Mouse (Mus musculus): ENCODE data around the gene Hist1h2ai.

The Hist1h2ai gene

DNA sequence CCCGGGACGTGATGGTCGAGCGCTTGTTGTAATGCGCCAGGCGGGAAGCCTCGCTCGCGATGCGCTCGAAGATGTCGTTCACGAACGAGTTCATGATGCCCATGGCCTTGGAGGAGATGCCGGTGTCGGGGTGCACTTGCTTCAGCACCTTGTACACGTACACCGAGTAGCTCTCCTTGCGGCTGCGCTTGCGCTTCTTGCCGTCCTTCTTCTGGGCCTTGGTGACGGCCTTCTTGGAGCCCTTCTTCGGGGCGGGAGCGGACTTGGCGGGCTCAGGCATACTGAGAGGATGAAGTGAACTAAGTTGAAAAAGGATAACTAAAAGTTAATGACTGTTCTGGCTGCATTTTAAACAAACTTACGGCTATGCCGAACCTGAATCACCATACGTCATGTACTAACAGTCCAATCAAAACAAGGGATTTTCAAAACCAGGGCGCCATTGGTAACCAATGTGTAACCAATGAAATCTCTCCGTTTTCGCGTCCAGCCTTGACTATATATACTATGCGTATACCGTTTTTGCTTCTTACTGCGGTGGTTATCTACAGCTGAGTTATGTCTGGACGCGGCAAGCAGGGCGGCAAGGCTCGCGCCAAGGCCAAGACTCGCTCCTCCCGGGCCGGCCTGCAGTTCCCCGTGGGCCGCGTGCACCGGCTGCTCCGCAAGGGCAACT, at the start of gene Hist1h2ai, which contains the start of gene Hist1h2bl:
Gene Hist1h2ai, plus strand, starts transcription at position 559 of the 676 bp plus-strand sequence.
Gene Hist1h2bl, minus strand, starts transcription at position 280 of the 676 bp plus-strand sequence.
- peak; percentile 92 for DNase-seq (ENCODE audit: low spot score)

DNA sequence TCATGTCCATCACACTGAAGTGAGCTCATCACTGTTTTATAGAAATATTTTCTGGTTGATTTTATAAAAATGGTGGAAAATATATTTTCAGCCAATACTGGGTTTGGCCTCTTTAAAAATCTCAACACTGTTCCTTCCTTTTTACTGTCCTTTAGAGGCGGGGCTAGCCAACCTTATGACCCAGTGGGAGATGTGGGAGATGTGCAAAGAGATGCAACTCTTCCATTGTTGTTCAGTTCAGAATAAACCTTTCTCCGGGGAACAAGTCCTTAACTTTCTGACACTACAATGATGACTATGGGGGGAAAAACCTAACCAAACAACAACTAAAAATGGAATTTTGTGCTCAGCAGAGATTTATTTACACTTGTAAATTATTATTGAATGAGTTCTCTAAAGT, 38.9 kb upstream of the Hist1h2ai start, which contains the start of gene Olfr1360:
Gene Olfr1360, minus strand, starts transcription at position 101 of the 400 bp plus-strand sequence.
- DNase-seq (ENCODE audit: low spot score) = no peak

DNA sequence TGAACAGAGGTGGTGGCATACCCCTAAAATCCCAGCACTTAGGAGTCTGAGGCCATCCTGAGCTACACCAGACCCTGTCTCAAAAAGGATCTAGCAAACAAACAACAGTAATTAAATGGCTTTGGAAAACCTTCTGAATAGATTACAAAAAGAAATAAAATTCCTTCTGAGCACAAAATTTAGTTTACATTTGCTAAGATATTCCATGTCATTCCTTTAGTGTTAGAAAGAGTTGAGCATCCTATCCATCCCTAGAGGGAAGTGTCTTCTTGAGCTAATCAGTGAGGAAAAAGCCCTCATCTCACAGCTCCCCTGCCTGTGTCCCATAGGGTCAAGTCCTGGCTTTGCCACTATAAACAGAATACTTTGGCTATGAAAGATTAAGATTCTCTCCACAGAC, 18.4 kb upstream of the Hist1h2ai start, which contains the start of gene Olfr1359:
Gene Olfr1359, plus strand, starts transcription at position 301 of the 400 bp plus-strand sequence.
- no peak for DNase-seq (ENCODE audit: low spot score)

DNA sequence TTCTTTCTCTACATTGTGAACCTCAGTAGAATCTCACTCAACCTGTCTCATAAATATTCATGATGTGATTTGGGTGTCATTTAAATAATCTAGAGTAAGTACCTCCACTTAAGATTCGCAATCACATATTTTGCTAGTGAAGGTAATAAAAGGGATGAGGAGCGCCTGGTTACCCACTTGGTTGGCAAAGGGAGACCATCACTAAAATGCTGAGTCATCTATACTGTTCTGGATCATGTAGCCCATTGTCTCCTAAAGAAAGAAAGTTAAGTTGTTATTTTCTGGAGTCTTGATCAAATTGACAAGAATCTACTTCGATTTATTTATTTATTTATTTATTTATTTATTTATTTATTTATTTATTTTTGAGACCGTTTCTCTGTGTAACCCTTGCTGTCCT, 9.6 kb upstream of the Hist1h2ai start:
- DNase-seq (ENCODE audit: low spot score) = no peak

DNA sequence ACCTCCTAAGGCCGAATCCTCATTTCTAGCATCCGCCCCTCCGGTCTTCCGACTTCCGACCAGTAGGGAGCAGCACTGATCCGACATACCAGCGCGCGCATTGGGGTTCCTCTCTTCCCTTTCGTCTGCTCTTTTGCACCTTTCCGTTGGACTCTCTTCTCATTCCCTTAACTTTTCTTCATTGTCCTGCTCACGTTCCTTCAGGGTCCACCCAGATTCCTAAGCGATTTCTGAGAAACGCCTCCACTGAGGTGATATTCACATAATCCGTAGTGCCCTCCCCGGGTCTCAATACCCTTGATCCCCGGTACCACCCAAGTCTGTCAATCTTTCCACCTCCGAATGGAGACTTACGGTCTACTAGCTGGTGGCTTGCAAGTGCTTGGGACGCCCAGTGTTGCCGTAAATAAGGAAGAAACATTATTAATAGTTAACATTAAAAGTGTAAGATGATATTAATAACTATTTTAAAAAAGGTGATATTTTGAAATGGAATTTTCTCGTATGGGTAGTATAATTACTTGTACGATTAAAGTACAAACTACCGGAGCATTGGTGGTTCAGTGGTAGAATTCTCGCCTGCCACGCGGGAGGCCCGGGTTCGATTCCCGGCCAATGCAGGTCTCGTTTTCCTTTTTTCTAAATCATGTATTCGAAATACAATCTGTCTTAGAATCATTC, 6.1 kb upstream of the Hist1h2ai start:
- peak; percentile 91 for DNase-seq (ENCODE audit: low spot score)

DNA sequence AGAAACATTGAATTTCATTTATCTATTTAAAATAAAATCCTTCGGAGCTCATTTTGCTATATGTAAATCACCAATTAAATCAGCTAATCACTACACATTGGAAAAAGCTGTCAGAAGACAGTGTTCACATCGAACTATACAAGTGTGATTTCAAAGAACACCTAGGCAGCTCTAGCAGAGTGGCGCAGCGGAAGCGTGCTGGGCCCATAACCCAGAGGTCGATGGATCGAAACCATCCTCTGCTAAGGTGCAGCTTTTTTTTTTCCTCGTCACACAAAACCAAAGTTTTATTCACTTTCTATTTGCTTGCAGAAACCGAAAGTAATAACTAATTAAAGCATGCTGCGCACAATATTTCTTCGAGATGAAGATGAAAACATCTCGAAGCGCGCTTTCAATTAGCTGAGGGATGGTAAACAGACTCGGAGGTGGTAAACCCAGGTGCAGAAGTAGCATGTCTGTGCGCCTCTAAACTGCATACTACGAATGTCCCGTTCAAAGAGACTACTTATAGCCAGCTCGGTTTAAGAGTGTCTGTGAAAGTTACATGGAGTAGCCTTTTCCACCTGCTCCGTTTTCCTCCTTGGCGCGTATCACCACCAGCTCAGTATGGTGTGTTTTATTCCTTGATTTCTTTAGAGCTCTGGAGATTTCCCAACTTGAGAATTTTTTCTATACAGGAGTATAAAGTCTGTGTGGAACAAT, 5.2 kb upstream of the Hist1h2ai start:
- peak; percentile 80 for DNase-seq (ENCODE audit: low spot score)

DNA sequence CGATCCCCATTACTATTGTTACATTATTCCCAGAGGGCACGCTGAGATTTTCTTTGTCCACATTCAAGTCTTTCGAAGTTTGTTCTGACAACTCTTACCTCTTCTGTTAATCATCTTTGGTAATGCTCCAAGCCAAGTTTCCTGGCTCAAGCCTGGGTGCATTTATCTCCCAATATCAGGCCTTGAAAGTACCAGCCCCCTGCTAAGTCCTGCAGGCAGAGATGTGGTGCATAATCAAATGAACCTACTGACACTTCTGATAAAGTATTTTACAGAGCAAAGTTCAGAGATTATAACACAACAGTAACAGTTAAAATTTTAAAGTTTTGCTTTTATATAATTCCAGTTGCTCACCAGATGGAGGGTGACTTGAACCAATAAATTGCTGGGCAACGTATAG, 4.5 kb upstream of the Hist1h2ai start:
- no peak for DNase-seq (ENCODE audit: low spot score)

DNA sequence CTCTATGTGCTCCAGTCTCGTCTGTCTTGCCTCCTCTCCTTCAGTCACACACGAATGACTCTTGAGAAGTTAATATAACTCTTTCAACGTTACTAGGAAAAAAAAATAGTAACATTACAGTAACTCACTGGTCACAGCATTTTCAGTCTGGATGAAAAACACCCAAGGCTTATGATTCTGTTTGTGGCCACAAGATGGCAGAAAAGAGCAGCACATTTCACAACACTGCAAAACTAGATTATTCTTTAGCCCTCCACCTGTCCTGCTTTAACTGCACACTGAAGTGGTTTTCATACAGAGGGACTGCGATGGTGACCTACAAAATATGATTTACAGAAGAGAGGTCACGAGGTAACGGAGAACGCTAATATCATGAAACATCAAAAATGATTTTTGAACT, 1.5 kb upstream of the Hist1h2ai start:
- DNase-seq (ENCODE audit: low spot score) = peak; percentile 78

DNA sequence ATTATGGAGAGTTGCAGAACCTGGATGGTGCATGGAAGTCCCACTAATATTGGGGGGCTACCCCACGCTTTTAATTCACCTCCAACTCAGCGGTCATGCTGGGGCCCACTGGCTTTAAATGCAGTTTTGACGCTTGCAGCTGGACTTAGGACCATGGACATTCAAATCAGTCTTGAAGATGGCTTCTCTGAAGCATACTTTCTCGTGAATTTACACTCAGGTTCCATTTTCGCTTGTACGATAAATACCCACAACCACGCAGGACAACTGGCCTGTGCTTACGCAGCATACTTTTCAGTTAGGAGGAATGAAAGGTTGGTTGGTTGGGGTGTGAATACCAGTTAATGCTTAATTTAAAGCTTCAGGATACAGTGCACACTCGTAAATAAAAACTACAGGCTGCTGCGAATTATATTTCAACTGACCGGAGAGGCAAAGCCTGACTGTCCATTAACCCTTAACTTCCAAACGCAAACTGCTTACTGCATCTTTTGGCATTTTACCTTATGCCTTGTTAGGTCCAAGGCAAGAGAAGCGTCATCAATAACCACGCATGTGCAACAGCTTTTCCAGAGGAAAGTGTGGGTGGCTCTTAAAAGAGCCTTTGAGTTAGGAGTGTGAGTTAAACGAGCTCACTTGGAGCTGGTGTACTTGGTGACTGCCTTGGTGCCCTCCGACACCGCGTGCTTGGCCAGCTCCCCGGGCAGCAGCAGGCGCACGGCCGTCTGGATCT, 925 bp upstream of the Hist1h2ai start:
- peak; percentile 37 for DNase-seq (ENCODE audit: low spot score)

DNA sequence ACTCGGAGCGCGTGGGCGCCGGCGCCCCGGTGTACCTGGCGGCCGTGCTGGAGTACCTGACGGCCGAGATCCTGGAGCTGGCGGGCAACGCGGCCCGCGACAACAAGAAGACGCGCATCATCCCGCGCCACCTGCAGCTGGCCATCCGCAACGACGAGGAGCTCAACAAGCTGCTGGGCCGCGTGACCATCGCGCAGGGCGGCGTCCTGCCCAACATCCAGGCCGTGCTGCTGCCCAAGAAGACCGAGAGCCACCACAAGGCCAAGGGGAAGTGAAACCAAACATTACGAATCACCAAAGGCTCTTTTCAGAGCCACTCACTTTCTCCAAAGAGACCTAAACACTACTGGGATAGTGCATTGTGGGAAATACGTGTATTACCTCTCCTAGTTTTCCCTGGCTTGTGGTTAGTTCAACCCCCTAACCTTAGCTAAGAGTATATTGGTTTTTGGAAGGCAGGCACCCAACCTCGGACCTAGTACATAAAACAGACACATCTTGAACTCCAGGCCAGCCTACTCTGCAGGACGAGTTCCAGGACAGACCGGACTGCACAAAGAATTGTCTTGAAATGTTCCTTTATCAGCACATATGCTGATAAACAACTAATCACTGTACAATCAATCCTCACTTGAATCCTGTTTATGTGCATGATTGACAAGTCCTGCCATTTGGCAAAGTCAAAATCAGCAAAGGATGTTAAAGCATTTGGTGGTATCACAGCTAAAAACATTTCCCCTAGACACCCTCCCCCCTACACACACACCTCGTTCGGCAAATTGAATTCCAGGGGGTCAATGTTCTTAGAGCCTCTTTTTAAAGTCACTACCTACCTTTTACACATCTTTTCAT, 544 bp downstream of the Hist1h2ai start:
- DNase-seq (ENCODE audit: low spot score) = peak; percentile 40

DNA sequence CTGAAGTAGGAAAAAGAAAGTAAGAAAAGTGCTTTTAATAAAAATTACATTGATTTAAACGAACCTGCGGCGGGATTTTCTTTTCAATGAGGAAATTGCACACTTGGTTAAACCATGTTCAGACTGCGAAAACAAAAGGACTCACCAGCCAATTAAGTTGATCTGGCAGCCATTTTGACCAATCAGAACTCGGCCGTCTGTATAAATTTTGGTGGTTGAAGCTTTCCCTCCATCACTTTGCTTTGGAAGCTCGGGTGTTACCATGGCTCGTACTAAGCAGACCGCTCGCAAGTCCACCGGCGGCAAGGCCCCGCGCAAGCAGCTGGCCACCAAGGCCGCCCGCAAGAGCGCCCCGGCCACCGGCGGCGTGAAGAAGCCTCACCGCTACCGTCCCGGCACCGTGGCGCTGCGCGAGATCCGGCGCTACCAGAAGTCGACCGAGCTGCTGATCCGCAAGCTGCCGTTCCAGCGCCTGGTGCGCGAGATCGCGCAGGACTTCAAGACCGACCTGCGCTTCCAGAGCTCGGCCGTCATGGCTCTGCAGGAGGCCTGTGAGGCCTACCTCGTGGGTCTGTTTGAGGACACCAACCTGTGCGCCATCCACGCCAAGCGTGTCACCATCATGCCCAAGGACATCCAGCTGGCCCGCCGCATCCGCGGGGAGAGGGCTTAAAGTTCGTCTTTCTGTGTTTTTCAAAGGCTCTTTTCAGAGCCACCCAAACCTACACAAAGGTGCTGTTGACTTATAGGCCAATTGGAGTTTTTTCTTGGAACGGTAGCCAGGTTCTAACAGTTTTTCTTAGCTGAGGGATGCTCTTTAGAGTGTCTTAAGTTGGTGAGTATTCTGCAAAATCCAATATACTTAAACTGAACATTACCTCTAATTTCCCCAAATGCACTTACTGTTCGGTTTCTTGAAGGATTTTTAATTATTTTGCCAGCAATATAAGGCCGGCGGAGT, 1.5 kb downstream of the Hist1h2ai start, which contains the start of gene Hist1h3h:
Gene Hist1h3h, plus strand, starts transcription at position 263 of the 961 bp plus-strand sequence.
- DNase-seq (ENCODE audit: low spot score) = peak; percentile 91

DNA sequence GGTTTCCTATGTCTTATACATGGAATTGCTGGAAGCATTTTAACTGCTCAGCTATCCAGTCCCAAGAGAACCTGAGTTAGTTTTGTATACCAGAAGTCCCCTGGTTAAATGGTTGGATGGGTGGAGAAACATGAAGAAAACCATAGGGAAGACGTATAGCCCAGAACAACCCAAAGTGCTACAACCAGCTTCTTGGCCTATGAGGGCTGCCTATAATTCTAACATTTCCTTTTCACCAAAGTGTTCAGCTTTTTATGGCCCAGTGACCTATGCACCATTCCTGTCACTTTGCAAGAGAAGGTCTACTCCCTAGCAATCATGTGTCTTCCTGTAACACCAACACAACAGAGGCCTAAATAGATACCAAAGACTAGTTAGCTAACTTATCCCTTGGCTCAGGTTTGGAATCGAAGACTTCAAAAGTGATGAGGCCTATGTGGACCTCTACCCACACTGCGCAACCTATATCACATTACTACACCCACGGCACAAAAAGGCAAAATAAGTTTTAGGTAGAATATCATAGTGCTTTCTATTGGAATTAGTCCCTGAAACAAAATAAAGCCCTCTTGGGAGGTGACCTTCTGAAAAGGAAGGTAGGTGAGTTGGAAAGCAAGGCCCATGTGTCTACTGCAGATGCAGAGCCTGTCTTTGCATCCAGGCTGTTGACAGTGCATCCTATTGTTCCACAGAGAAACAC, 2.3 kb downstream of the Hist1h2ai start:
- DNase-seq (ENCODE audit: low spot score) = no peak

DNA sequence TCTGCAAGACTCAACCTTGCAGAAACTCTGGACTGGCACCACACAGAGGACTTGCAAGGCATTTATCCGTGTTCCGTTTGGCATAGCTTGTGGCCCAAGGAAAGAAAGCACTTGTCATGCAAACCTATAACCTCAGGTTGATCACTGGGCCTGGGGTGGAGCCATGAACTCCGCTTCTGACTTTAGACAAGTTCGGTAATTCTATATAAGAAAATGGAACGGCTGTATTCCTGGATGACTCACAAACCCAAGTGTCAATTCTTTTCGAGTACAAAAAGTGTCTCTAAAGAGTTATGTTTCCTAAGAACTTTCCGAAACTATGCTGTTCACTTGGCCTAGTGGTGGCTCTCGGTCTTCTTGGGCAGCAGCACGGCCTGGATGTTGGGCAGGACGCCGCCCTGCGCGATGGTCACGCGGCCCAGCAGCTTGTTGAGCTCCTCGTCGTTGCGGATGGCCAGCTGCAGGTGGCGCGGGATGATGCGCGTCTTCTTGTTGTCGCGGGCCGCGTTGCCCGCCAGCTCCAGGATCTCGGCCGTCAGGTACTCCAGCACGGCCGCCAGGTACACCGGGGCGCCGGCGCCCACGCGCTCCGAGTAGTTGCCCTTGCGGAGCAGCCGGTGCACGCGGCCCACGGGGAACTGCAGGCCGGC, 5.0 kb downstream of the Hist1h2ai start:
- DNase-seq (ENCODE audit: low spot score) = peak; percentile 25

DNA sequence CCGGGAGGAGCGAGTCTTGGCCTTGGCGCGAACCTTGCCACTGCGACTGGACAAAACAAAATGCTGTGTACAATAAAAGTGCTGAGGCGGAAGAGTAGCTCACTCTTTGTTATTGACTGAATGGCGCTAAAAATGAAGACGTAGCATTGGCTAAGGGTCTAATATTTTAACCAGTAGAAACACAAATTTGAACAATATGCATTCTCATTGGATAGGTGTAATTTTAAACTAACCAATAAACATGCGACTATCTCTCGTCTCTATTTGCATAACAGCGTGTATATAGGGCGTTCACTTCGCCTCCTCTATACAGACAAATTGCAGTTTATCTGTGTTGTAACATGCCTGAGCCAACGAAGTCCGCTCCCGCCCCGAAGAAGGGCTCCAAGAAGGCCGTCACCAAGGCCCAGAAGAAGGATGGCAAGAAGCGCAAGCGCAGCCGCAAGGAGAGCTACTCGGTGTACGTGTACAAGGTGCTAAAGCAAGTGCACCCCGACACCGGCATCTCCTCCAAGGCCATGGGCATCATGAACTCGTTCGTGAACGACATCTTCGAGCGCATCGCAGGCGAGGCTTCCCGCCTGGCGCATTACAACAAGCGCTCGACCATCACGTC, 5.6 kb downstream of the Hist1h2ai start, which contains the start of gene Hist1h2bm:
Gene Hist1h2bm, plus strand, starts transcription at position 288 of the 616 bp plus-strand sequence.
- DNase-seq (ENCODE audit: low spot score) = peak; percentile 89

DNA sequence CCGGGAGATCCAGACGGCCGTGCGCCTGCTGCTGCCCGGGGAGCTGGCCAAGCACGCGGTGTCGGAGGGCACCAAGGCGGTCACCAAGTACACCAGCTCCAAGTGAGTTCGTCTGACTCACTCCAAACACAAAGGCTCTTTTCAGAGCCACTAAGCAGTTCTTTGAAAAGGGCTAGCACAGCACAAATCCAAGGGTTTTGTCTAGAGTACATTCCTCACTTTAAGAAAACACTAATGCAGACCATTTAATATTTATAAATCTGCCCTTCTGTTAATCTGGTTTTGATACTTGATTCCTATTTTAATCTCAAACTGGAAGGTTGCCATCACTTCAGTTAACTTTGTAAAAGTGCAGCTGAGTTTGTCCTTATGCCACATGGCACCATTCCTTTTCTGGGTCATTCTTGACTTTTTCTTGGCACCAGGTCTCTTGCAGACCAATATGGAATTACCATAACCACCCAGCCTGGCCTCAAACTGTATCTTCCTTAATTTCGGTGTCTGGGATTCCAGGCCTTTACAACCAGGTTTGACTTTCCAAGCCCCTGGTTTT, 6.2 kb downstream of the Hist1h2ai start:
- DNase-seq (ENCODE audit: low spot score) = peak; percentile 55

DNA sequence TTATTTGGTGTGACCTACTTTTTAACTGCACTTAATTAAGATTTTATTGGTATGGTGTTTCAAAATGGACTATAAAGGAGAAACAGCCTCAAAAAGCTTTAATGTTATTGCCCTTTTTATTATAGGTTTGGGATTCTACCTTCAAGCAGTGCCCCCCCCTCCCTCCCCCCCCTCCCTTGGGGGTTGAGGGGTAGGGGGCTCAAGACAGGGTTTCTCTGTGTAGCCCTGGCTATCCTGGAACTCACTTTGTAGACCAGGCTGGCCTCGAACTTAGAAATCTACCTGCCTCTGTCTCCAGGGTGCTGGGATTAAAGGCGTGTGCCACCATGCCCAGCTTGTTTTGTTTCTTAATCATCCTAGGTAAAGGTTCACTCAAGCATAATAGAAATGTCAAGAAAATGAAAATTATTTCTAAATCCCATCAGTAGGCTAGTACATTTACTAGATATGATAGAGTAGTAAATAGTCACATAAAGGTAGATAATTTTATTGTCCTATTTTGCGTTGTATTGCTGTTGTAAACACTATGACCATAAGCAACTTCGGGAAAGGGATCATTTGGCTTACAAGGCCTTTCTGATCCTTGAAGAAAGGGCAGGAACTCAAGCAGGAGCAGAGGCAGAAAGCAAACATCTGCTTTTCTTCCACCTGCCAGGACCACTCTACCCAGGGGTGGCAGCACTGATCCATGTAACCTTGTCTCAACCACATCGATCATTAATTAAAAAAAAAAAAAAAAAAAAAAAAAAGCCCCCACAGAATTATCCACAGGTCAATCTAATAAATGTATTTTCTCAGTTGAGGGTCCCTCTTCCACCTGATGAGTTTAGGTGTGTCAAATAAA, 7.0 kb downstream of the Hist1h2ai start:
- DNase-seq (ENCODE audit: low spot score) = no peak

All from adipocyte (in vitro differentiated cells).